Mouse (Mus musculus) limb, embryonic 11.5 days (tissue): ENCODE results near the gene Lrrc42. TPM values are rescaled to one million over a fixed set of nuclear protein-coding genes. Genes with fewer than 3 reads are reported as not detected.

Source experiments
- ATAC-seq: fragments of 200-750 bp; cut with Nextera tagmentation; 2 replicates; pipeline ENCODE4 v1.8.0; 2017; ENCODE audit warnings: low read depth; ENCODE audit not compliant: insufficient number of reproducible peaks, low FRiP score, low TSS enrichment
- DNase-seq: peaks from one replicate; pipeline ENCODE4 v3.0.0-alpha.2; 2015; ENCODE audit warnings: low spot score
- H3K27ac ChIP-seq: fragments of 300-500 bp; sonication (generic); replicated peaks from 2 replicates; pipeline ENCODE4 v1.5.1; 2014; ENCODE audit warnings: low read depth, mild to moderate bottlenecking, low read length
- H3K27me3 ChIP-seq: fragments of 300-500 bp; sonication (generic); 2 replicates; pipeline ENCODE4 v1.6.1; 2014; ENCODE audit warnings: mild to moderate bottlenecking, low read length, mixed read lengths; ENCODE audit not compliant: control insufficient read depth, insufficient read depth
- H3K36me3 ChIP-seq: fragments of 300-500 bp; sonication (generic); 2 replicates; pipeline ENCODE4 v1.6.1; 2014; ENCODE audit warnings: mild to moderate bottlenecking, low read length, moderate library complexity, mixed read lengths; ENCODE audit not compliant: control insufficient read depth, insufficient read depth
- H3K4me1 ChIP-seq: fragments of 300-500 bp; sonication (generic); 2 replicates; pipeline ENCODE4 v1.6.1; 2014; ENCODE audit warnings: low read length, mixed read lengths; ENCODE audit not compliant: control insufficient read depth, insufficient read depth
- H3K4me2 ChIP-seq: fragments of 300-500 bp; sonication (generic); 2 replicates; pipeline ENCODE4 v1.6.1; 2014; ENCODE audit warnings: low read depth, mild to moderate bottlenecking, moderate library complexity; ENCODE audit not compliant: severe bottlenecking
- H3K4me3 ChIP-seq: fragments of 300-500 bp; sonication (generic); 2 replicates; pipeline ENCODE4 v1.5.1; 2014; ENCODE audit warnings: low read depth, low read length
- H3K9ac ChIP-seq: fragments of 300-500 bp; sonication (generic); 2 replicates; pipeline ENCODE4 v1.6.1; 2014; ENCODE audit warnings: mild to moderate bottlenecking, low read length
- H3K9me3 ChIP-seq: fragments of 300-500 bp; sonication (generic); 2 replicates; pipeline ENCODE4 v1.6.1; 2016; ENCODE audit warnings: low read length; ENCODE audit not compliant: control insufficient read depth
- WGBS: fragments of 180-500 bp; shearing (Covaris S2); extraction: QIAGEN DNeasy Blood & Tissue Kit; methylation state at CpG from one replicate; pipeline ENCODE4 v1.1.7; 2014; 5-methylcytosine and 5-hydroxymethylcytosine counted together
- polyA plus RNA-seq: library from polyadenylated mRNA; unstranded; fragments of >200 nt; fragmentation: Nextera tagmentation; extraction: Ambion mirVana; gene quantifications from 2 replicates; pipeline ENCODE4 v1.2.1, GENCODE M21; 2014

Lrrc42 gene
- polyA plus RNA-seq, 1 experiment from 2014 or later: 103 TPM

DNA sequence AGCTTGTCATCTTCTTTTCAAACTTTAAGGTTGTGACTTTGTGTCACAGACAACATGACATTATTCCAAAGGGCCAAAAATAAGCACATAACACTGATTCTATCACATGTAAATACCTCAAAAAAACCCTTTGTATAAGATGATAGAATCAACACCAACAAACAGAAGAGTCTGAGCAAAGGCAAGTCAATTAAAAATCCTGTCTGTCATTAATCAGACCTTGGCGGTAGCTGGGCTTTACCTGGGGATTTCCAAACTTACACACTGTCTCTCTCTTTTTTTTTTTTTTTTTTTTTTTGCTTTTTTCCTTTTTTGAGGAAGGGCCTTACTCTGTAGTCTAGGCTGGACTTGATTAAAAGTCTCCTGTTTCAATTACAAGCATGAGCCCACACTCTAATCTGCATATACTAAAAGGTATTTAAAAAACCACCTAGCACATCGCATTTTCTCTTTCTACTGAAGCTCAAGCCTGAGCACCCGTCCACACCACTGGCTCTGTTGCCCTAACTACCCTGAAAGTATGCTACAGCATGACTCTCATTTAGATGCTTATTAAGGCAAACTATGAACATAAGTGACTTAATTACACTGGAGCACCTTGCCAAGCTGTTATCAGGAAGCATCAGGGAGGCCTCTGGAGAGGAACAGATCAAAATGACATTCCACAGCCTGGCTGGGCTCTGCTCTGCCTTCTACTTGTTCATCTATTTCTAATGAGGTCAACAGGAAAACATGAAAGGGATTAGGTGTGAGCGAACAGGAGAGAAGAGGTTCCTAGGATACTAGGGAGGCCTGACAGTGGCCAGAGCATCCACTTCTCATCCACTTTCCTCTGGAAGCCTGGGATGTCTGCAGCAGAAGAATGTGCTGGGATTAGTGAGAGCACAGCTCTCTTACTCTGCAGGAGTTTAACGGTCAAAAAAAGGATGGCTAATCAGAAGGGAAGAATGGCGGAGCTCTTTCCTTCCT lies 9.7 kb downstream of the Lrrc42 start:
- Histone ChIP-seq H3K36me3 (peaks cover 12% of the 10 kb centered on the region), H3K27me3 (no peaks in the 10 kb centered on the region), H3K4me1 (no peaks in the 10 kb centered on the region), H3K9me3 (no peaks in the 10 kb centered on the region), H3K9ac (no peak overlapping the region), H3K4me3 (no peak overlapping the region), H3K27ac (no peak overlapping the region), H3K4me2 (no peak overlapping the region)
- DNase-seq: no peak
- 80% methylated on average over 6 of the region's 6 CpGs for WGBS
- no peak for ATAC-seq

DNA sequence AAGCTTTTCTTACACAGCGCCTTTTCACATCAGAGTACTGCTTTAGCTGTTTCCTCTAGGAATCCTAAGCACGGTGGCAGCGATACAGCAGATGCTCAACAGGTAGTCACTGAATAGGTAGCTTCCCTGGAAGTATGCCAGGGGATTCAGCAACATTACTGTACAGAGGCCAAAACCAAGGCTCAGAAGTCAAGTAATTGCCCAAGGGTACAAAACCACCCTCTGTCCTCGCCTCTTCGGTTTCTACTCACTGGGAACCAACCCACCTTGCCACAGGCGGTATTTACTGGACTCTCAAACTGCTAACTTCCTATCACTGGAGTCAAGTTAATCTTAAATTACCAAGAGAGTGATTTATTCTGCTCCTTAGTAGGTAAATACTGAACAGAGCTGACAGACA lies 13.1 kb downstream of the Lrrc42 start:
- H3K27ac ChIP-seq: no peak overlapping the region
- H3K4me2 ChIP-seq: no peak overlapping the region
- ATAC-seq (no peak), DNase-seq (no peak)
- H3K9me3 ChIP-seq: no peaks in the 10 kb centered on the region
- H3K36me3 ChIP-seq: peaks cover 12% of the 10 kb centered on the region
- H3K4me1 ChIP-seq: no peaks in the 10 kb centered on the region
- no peak overlapping the region for H3K4me3 ChIP-seq
- H3K27me3 ChIP-seq: no peaks in the 10 kb centered on the region
- 95% methylated on average over 6 of the region's 6 CpGs for WGBS
- no peak overlapping the region for H3K9ac ChIP-seq

DNA sequence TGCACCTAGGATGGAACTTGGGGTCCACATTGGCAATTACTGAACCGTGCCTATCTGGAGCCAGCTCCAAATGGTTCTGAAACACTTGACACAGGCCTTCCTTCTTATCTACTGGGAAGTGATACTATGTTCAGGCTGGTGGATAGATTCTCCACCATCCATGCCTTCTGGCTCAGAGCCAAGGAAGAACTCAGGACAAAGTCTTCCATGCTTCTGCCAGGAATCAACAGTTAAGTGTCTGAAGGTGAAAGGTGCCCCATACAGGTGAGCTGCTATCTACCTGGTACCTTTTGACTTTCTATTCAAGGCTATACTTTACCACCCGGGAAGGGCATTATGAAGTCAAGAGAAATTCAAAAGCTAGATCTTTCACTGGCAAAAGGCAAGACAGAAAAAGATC lies 15.1 kb downstream of the Lrrc42 start:
- no peak overlapping the region for H3K9ac ChIP-seq
- no peak overlapping the region for H3K4me3 ChIP-seq
- ATAC-seq (no peak), DNase-seq (no peak)
- no peaks in the 10 kb centered on the region for H3K9me3 ChIP-seq
- no peak overlapping the region for H3K27ac ChIP-seq
- no peak overlapping the region for H3K4me2 ChIP-seq
- no peaks in the 10 kb centered on the region for H3K27me3 ChIP-seq
- no peaks in the 10 kb centered on the region for H3K4me1 ChIP-seq
- 91% methylated on average over 2 of the region's 2 CpGs for WGBS
- peaks cover 15% of the 10 kb centered on the region for H3K36me3 ChIP-seq

DNA sequence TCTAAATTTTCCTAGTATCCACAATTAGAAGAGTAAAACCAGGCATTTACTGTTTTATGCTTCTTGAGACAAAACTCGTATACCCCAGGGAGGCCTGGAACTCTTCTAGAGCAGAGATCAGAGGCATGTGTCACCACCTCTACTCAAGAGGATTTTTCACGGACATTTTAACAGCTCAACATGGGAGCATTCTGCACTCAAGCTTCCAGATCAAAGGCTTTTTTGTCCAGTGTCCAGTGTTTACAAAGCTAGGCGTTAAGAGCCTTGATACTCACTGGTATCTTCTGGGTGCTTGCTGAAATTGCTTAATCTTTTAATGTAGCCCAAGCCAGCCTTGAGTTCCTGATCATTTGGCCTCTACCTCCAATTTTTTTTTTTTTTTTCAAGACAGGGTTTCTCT lies 21.1 kb downstream of the Lrrc42 start:
- DNase-seq (no peak), ATAC-seq (no peak)
- Histone ChIP-seq H3K9ac (no peak overlapping the region), H3K27me3 (no peaks in the 10 kb centered on the region), H3K4me3 (no peak overlapping the region), H3K4me2 (no peak overlapping the region), H3K27ac (no peak overlapping the region), H3K9me3 (no peaks in the 10 kb centered on the region), H3K4me1 (no peaks in the 10 kb centered on the region), H3K36me3 (peaks cover 9% of the 10 kb centered on the region; the same call in 1 of the 2 replicates)
- 40% methylated on average over 3 of the region's 3 CpGs for WGBS

DNA sequence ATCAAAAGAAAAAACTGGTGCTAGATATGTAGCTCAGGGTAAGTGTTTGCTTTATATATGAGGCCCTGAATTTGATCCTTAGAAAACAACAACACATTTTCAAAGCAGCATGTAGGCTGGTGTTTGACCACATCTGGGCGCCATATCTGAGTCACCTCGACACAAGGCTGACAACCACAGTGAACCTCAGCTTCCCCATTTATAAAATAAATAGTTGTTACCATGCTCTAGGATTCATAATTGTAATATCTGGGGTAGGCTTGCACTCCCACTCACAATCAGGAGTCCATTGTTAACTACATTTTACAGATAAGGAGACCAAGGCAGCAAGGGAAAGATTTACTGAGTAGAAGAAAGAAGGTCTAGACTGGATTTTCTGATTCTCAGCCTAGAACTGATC lies 27.0 kb downstream of the Lrrc42 start:
- Histone ChIP-seq H3K27me3 (no peaks in the 10 kb centered on the region), H3K9me3 (no peaks in the 10 kb centered on the region), H3K36me3 (no peaks in the 10 kb centered on the region), H3K4me2 (no peak overlapping the region), H3K4me1 (no peaks in the 10 kb centered on the region), H3K4me3 (no peak overlapping the region), H3K27ac (no peak overlapping the region), H3K9ac (no peak overlapping the region)
- WGBS: 78% methylated on average over 2 of the region's 2 CpGs
- no peak for ATAC-seq
- no peak for DNase-seq

DNA sequence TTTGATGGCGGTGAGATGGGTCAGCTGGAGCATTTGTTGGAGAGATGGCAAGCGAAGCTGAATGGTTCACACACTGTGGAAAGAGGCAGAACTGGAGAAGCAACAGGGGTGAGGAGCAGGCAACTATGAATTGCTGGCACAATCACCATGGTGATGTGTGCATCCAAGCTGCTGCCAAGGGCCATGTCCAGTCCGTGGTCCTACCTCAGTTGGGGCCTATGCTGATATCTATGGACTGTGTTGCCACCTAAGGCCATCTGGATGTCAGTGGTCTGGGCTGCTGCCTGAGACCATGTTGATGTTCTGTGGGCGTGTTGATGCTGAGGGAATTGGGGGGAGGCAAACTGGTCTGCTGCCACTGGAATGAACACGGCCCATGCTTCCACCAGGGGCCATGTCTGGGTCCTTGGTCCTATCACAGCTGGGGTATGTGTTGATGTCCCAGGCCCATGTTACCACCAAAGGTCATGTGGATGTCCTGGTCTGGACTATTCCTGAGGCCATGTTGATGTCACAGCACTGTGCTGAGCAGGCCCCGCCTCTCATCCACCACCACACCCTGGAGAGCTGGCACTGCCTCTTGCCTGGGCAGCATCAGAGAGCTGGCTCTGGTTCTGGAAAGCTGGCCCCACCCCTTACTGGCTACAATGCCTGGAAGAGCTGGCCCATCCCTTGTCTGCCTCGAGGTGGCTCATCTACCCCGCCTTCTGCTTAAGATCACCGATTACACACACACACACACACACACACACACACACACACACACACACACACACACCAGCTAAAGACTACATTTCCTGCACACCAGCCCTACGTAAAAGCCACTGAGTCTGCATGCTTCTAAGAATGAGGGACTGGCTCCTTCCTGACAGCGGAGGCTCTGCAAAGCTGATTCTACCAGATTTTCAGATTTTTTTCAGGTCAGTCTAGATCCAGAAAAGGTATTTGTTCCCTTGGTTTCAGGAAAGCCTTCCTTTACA lies 29.8 kb downstream of the Lrrc42 start:
- no peak for ATAC-seq
- no peaks in the 10 kb centered on the region for H3K9me3 ChIP-seq
- no peak for DNase-seq
- no peak overlapping the region for H3K9ac ChIP-seq
- H3K27ac ChIP-seq: no peak overlapping the region
- no peaks in the 10 kb centered on the region for H3K36me3 ChIP-seq
- H3K4me1 ChIP-seq: no peaks in the 10 kb centered on the region
- H3K4me3 ChIP-seq: no peak overlapping the region
- no peak overlapping the region for H3K4me2 ChIP-seq
- WGBS: 81% methylated on average over 11 of the region's 11 CpGs
- H3K27me3 ChIP-seq: no peaks in the 10 kb centered on the region

DNA sequence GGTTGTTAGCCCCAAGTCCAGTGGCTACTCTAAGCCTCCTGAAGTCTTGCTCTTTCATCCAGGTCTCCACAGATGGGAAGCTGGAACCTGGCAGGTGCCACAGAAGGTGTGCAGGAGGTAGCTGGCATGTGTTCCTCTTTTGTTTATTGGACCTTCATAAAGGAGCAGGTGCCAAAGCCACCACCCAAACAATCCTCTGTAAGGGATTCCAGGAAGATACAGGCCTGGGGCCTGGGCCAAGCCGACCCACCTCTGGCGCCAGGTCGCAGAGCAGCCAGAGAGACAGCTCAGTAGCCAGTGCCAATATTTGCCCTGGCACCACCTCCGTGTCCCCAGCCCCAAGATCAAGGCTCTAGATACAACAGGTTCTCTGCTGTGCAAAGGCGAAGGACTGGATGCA lies 31.8 kb downstream of the Lrrc42 start:
- Histone ChIP-seq H3K27me3 (no peaks in the 10 kb centered on the region), H3K4me3 (no peak overlapping the region), H3K9ac (no peak overlapping the region), H3K4me1 (no peaks in the 10 kb centered on the region), H3K9me3 (no peaks in the 10 kb centered on the region), H3K4me2 (no peak overlapping the region), H3K36me3 (no peaks in the 10 kb centered on the region), H3K27ac (no peak overlapping the region)
- DNase-seq (no peak), ATAC-seq (no peak)
- WGBS: 91% methylated on average over 5 of the region's 5 CpGs

DNA sequence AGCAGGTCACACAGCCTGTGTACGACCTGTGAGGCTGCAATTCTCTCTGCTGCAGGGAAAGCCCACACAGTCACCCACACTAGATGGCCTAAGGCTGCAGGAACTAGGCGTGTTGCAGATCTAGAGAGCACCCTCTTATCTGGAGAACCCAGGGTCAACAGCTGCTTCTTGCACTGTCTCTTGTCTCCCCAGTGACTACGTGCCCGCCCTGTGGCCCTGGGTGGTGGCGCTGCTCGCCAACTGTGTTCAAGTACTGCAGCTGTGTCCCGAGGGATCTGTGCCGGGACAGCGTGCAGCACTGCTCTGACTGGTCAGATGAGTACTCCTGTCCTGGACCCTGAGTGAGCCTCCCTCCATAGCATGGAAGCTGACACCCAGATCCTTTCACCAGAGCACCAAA lies 35.8 kb downstream of the Lrrc42 start:
- no peaks in the 10 kb centered on the region for H3K27me3 ChIP-seq
- no peak overlapping the region for H3K4me2 ChIP-seq
- H3K9ac ChIP-seq: no peak overlapping the region
- ATAC-seq (no peak), DNase-seq (no peak)
- H3K9me3 ChIP-seq: no peaks in the 10 kb centered on the region
- H3K36me3 ChIP-seq: no peaks in the 10 kb centered on the region
- no peak overlapping the region for H3K27ac ChIP-seq
- no peaks in the 10 kb centered on the region for H3K4me1 ChIP-seq
- WGBS: 85% methylated on average over 9 of the region's 9 CpGs
- H3K4me3 ChIP-seq: no peak overlapping the region
